Mouse (Mus musculus): ENCODE measurements around the gene Abcg4.

DNA sequence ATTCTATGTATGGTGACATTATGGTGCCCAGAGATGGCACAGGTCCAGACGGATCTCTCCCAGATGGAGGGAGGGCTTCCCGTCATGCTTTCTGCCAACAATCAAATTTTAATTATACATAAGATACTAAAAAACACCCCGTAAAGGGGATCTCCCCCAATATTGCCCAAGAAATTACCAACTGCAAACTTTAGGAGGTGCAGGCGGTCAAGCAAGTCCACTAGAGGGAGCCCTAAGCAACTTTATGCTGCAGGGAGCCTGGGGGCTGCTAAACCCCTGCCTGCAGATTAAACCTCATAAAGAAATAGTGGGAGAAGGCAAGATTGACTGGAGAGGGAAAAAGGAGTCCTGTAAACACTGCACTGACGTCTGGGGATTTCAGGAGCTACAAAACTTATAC is 49.0 kb downstream of the Abcg4 start:
- TF ChIP-seq POLR2A (IDR thresholded peaks at IDR 0.05; ENCODE audit: low read depth, low read length) (no peak), CTCF (IDR thresholded peaks at IDR 0.05; ENCODE audit: extremely low read depth, insufficient read length, insufficient replicate concordance, low read depth, low read length) (peak; percentile 94; the same call in 1 of the 2 replicates)

All from small intestine, adult 2 months (tissue).